Mouse (Mus musculus) adrenal gland, adult 18-20 months (tissue): ENCODE results near the gene Rnf32. TPM values are rescaled to one million over a fixed set of nuclear protein-coding genes. Genes with fewer than 3 reads are reported as not detected.

Source experiments
- DNase-seq, 2 experiments: peaks; one replicate each; pipeline ENCODE4 v3.0.0; 2021 to 2022; ENCODE audit warnings: low spot score in 2 of 2
- total RNA-seq, 2 experiments: library from RNA; stranded (reverse); gene quantifications; 1 replicate in 1 of 2; 2 replicates in 1 of 2; pipeline ENCODE4 v1.2.3; 2021

Gene Rnf32
- total RNA-seq, 2 experiments from 2014 or later = 4.2 to 4.6 TPM

GRCm38 (mm10) chr5:29270879-29271278 is 75.1 kb downstream of the Rnf32 start:
- no peak for DNase-seq

- DNase-seq = no peak
These were observed 77.6 kb downstream of the Rnf32 start for GRCm38 (mm10) chr5:29273426-29273825.

- no peak for DNase-seq
These were observed 79.0 kb downstream of the Rnf32 start for GRCm38 (mm10) chr5:29274746-29275145.

Other genes with a start within 250 kb of the Rnf32 start
- 10 to 100 TPM; 12.2 to 17.1 TPM for gene Lmbr1, start 182.4 kb downstream of the Rnf32 start, total RNA-seq
- gene Nom1, start 238.7 kb downstream of the Rnf32 start, total RNA-seq = 10 to 100 TPM; 26.5 to 32.8 TPM